Mouse (Mus musculus) adrenal gland, adult 8-10 months (tissue): Measurements from ENCODE around the gene Arfip1. TPM values are rescaled to one million over a fixed set of nuclear protein-coding genes. Genes with fewer than 3 reads are reported as not detected.

Source experiments
- DNase-seq: peaks from one replicate; pipeline ENCODE4 v3.0.0; 2022
- total RNA-seq, 4 experiments: library from RNA; stranded (reverse); gene quantifications; 2 replicates each; pipeline ENCODE4 v1.2.4; 2022

Arfip1 gene
- total RNA-seq, 4 experiments from 2014 or later: 47.6 to 58.3 (median 54.6) TPM

DNA sequence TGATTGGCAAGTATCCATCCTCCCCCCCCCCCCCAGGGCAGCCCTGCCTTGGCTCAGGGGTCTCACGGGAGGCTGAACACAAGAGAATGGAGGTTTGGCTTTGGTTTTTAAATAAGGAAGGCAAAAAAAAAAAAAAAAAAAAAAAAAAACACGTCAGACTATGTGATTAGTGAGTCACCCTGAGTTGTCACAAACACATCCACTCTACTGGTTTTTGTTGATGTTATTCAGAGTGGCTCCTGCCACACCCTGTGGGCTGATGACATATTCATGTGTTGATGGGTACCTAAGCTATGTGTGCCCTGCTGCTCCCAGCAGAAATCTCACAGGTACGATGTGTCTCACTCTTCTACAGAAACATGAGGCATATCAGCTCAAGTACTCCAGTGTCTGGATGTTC is 131.8 kb downstream of the Arfip1 start:
- DNase-seq: no peak

DNA sequence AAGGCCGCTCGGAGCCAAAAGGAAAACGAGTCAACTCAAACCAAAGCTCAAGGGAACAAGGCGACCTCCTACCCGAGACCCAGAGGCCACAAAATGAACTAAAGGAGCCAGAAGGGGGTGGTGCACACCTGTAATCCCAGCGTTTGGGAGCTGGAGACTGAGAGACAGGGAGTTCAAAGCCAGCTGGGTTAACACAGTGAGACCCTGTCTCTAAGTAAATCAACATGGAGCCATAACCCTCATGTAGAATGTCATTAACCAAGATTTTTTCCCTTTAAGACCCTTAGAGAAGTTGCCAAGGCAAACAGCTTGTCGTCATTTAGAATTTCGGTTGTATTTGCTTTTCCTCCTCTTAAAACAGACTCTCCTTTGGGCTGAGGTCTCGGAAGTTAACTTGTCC is 133.4 kb downstream of the Arfip1 start:
- DNase-seq: no peak

DNA sequence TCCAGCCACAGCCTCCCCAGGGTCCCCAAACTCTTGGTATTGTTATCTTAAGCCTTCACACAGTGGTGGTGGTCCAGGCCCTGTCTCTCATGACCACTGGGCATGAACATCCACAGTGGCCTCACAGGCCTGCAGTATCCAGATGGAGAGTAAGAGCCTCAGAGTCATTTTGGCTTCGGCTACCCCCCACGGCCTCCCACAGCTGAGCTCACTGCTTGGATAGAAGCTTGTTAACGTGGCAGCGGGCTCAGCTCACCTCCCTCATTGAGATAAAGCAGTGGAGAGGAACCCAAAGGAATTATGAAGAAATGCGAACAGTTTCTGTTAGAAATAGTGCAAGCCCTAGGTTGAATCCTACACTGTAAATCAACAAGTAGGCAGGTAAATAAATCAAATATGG is 134.6 kb downstream of the Arfip1 start:
- no peak for DNase-seq

Other genes starting within 250 kb of the Arfip1 start
- gene Fhdc1, start 102.2 kb downstream of the Arfip1 start, total RNA-seq: 1 to 10 TPM; 1.7 to 5.5 (median 3.7) TPM
- under 1 TPM in 2 of 4 experiments, not detected in 2; 0.06 to 0.18 TPM for gene Tigd4, start 10.9 kb upstream of the Arfip1 start, total RNA-seq
- 1 to 10 TPM; 2.2 to 3.8 (median 2.9) TPM for gene Tmem154, start 83.6 kb upstream of the Arfip1 start, total RNA-seq
- 10 to 100 TPM; 17.7 to 20.8 (median 20.0) TPM for gene Fbxw7, start 232.6 kb upstream of the Arfip1 start, total RNA-seq